Mouse (Mus musculus): ENCODE data around the gene Uvrag.

Uvrag gene

GRCm38 (mm10) chr7:99140984-99141918 is at the start of gene Uvrag:
TSS of gene Uvrag (minus strand) at chr7:99141141.
- DNase-seq (ENCODE audit: low spot score in 2 of 2), result peak; percentile 99

DNA sequence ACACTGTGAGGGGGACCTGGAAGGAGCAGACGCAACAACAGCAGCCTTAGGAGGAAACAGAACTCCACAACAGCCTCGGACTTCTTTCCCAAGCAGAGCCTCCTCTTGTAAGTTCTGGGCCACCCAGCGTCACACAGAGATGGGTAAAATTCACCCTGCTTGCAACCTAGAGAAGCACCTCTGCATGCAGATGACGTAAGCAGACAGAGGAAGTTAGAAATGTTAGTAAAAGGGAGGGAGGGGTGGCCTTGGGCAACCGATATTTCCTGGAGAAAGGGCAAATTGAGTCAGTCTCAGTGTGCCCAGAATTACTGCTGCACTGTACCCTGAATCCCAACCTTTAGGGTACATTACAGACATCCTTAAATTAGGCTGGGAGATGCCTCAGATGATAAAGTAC is 48.9 kb upstream of the Uvrag start:
- peak in 1 of 2 experiments; percentile 23 for DNase-seq (ENCODE audit: low spot score in 2 of 2)

- no peak for DNase-seq (ENCODE audit: low spot score in 2 of 2)
Observed at GRCm38 (mm10) chr7:99188630-99189029, 47.7 kb upstream of the Uvrag start.

DNA sequence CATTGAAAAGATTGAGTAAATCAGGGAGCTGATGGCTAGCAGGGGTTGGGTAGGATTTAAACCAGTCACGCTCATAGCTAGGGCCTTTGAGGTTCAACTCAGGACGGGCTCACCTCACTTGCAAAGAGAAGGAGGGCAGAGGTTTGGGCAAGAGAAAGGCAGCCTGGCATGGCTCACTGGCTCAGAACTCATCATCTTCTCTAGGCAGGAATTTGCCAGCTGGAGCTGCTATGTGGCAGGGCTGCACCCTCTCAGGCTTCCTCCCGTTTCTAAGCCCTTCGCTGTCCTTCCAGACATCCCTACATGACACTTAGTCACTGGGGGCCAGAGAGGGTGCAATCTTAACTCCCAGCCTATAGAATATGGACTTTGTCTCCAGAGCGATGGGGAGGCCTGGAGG is 46.5 kb upstream of the Uvrag start:
- no peak for DNase-seq (ENCODE audit: low spot score in 2 of 2)

GRCm38 (mm10) chr7:99185405-99185804 is 44.5 kb upstream of the Uvrag start:
- DNase-seq (ENCODE audit: low spot score in 2 of 2), result no peak

DNA sequence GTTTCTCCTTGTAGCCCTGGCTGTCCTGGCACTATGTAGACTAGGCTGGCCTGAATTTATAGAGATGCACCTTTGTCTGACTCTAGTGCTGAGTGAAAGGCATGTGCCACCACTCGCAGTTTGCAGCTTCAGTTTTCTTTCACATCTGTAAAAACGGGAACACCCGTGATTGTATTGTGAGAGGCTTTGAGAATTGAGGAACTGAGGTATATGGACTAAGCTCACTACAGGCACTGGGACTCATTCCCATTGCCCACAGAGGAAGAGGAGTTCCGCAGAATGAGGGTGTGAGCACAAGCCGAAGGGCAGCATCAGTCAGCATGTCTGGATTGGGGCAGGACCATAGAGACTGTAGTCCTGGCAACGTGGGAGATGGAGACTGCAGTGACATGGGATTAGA is 42.8 kb upstream of the Uvrag start:
- peak in 1 of 2 experiments; percentile 31 for DNase-seq (ENCODE audit: low spot score in 2 of 2)

DNA sequence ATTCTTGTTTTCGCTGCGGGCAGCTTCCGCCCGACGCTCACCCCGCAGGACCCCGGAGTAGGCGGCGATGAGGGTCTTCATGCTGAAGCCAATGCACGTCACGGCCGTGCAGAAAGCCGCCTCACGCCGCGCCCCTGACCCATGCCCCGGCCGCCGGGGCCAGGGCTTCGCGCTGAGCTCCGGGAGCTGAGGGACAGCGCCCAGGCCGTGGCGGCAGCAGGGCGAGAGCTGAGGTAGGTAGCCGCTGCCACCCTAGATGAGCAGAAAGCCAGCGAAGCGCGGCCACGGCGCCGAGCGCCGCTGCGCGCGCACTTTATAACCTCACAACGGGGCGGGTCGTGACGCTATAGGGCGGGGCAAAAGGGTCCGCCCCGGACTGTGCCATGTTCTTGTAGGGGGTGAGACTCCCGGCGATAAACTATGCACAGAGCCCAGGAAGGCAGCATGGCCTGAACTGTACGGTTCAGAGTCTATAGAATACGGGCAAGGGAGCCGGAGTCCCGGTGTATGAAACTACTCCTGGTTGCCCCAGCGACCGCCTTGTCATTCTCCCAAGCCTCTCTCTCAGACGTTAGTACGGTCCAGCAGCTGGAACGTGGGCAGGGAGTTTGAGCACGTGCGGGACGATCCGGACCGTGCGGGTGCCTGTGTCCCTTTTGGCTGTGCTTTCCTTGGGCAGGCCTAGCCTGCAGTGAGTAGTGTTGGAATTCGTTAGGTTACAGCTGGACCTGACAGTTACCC is 41.7 kb upstream of the Uvrag start, which contains the start of gene Dgat2:
Gene Dgat2, minus strand, starts transcription at position 288 of the 741 bp plus-strand sequence.
- DNase-seq (ENCODE audit: low spot score in 2 of 2), result peak; percentile 82 to 87

DNA sequence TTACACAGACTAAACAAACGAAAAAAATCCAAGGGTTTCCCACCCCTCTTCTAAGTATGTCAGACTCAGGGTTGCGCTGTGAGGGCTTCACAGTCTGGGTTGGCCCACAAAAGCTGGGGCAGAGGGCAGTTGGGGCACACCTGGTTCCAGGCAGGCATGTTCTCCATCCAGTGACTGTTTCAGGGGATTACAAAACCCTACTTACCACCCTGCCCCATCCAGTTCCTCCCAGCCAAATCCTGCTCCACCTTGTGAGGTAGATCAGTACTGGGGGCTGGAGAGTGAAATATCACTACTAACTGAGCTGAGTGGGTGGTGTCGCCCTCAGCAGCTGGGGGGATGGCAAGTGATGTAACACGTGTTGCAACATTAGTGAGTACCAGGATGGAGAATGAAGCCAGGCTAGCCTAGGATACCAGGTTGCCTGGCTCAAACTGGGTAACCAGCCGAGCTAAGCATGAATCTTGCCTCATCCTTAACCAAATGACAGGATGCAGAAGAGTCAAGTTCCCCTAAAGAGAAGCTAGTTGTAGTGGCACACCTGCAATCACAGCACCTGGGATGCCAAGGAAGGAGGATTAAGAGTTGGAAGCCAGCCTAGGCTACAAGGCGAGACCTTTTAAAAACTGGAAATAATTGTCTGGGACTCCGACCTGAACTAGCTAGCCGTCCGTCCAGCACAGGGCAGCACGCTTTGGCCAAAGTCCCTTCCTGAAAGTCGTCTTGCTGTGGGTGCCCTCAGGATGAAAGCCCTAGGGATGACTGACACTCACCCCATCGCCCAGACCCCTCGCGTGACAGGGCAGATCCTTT is 40.9 kb upstream of the Uvrag start:
- no peak for DNase-seq (ENCODE audit: low spot score in 2 of 2)

GRCm38 (mm10) chr7:99180162-99180561 is 39.2 kb upstream of the Uvrag start:
- DNase-seq (ENCODE audit: low spot score in 2 of 2), result no peak

GRCm38 (mm10) chr7:99179271-99179670 is 38.3 kb upstream of the Uvrag start:
- no peak for DNase-seq (ENCODE audit: low spot score in 2 of 2)

DNA sequence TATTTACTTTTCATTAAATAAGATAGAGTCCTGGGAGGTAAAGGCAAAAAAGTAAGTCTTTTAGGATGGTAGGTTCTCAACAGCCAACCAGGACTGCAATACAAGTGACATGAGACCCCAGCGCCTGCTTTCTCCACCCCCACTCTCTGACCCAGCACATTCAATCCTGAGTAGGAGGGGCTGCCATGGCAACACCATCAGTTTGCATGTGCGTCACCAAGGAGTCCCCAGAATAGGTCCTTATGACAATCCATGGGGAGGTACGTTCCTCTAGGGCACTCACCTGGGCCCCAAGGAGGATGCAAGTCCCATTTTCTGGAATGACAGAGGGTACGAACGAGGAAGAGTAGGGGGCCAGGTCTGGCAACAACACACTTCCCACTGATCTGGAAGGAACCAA is 36.4 kb upstream of the Uvrag start:
- no peak for DNase-seq (ENCODE audit: low spot score in 2 of 2)

- DNase-seq (ENCODE audit: low spot score in 2 of 2), result no peak
Observed at GRCm38 (mm10) chr7:99175666-99176065, 34.7 kb upstream of the Uvrag start.

DNA sequence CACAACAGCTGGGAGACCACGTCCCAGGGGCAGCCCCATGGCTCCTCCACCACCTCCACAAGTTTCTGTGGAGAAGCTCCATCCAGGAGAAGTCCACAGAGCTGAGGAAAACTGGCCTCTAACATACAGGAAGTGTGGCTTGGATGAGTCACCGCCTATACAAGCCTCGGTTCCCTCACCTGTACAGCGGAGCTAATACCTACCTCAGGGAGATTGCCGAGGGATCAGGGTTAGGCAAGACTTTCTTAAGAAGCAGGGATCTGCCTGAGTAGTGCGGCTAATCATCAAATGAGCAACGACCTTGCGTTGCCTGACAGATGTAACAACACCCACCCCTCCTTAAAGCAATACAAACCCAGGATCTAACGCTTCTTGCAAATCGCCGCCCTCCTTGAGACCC is 34.2 kb upstream of the Uvrag start:
- no peak for DNase-seq (ENCODE audit: low spot score in 2 of 2)

- no peak for DNase-seq (ENCODE audit: low spot score in 2 of 2)
Observed at GRCm38 (mm10) chr7:99174006-99174405, 33.1 kb upstream of the Uvrag start.

- peak; percentile 21 to 41 for DNase-seq (ENCODE audit: low spot score in 2 of 2)
Observed at GRCm38 (mm10) chr7:99172898-99173297, 32.0 kb upstream of the Uvrag start.

DNA sequence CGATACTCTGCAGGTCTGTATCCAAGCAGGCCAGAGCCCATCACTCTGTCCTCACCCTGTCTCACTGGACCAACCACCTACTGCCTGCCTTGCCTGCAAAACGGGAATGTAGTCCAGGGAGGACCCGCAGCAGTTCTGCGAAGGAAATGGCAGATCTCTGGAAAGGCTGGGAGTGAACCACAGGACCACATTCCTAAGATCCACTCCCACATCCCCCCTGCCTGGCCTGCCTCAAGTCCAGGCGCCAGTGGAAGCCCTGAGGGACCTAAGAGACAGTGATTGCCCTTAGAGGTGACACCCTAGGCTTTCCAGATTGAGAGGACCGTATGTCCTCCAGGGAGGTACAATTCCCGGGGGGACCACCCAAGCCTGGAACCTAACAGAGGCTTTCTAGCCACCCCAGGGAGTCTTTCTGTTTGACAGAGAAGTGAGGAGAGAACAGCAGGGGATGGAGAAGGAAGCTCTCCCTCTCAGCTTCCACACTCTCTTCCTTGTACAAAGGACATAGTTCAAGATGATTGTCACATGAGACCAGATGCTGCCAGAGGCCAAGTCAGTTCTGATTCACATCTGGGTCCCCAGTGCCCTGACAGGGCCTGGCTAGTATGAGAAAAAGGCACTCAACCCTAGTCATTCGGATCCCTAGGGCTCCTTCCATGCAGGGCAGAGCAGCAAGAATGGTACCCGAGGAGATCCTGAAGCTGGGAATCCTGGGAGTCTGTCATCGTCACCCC is 31.0 kb upstream of the Uvrag start:
- no peak for DNase-seq (ENCODE audit: low spot score in 2 of 2)

DNA sequence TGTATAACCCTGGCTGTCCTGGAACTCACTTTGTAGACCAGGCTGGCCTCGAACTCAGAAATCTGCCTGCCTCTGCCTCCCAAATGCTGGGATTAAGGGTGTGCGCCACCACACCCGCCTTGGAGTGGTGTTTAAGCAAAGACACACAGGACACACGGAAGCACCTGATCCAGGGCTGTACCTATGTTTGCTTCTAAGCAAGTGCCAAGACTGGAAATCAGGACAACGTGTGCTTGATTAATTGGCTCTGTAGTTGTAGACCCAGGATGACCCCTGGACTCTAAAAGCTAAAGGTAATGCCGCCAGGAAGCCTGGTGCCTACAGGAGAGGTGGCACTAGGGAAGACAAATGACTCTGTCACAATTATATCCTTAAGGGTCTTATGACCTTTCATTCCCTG is 29.6 kb upstream of the Uvrag start:
- DNase-seq (ENCODE audit: low spot score in 2 of 2), result no peak

- no peak for DNase-seq (ENCODE audit: low spot score in 2 of 2)
Observed at GRCm38 (mm10) chr7:99169717-99170403, 28.9 kb upstream of the Uvrag start.

- DNase-seq (ENCODE audit: low spot score in 2 of 2), result no peak
Observed at GRCm38 (mm10) chr7:99168756-99169155, 27.8 kb upstream of the Uvrag start.

DNA sequence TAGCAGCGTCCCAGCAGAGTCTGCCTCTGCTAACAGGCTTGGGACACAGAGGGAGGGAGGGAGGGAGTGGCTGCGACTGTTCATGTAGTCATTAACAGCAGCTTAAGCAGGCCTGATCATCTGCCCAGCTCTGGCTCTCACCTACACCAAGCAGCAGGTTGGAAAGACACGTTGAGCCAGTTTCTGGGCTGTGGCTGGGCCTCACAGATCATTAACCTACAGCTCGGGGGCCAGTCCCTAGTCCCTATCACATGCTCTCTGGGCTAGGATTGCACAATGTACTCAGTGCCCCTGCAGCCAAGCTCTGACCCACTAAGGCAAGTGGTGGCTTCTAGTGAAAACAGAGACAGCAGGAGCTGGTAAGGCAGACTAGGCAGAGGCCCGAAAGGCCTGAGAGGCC is 27.0 kb upstream of the Uvrag start:
- no peak for DNase-seq (ENCODE audit: low spot score in 2 of 2)

- DNase-seq (ENCODE audit: low spot score in 2 of 2), result no peak
Observed at GRCm38 (mm10) chr7:99166159-99166558, 25.2 kb upstream of the Uvrag start.

All from spleen, postnatal 36 days (tissue).